Mouse (Mus musculus): ENCODE results near the gene Gm45234. TPM values are rescaled to one million over a fixed set of nuclear protein-coding genes. Genes with fewer than 3 reads are reported as not detected.

The Gm45234 gene
- polyA plus RNA-seq, 1 experiment from 2014 or later = not detected

DNA sequence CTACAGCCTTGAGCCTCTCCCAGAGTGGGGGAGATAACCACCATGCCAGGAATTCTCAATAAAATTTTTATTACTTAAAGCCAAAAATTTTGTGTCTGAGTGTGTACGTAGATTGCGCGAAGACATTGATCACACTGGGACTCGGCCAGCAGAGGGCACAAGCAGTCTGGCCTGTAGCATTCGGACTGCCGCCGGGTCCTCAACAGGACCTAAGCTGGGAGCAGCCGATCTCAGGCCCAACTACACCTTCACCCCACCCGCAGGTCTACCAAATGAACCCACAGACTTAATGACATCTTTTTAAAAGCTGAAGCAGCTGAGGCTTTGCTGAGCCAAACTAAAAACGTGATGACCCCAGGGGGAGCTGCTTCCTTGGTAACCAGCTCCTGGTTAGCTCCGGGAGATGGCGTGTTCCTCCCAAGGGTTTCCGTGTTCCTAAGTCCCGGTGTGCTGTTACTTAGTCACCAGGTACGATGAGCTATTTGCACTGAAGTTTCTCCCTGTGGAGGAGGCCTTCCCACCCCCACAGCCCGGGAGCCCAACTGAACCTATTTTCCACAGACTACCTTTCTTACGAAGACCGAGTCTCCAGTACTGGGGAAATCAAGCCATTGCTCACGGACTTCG lies 38.8 kb downstream of the Gm45234 start:
- H3K4me1 ChIP-seq = peaks cover 18% of the 10 kb centered on the region
- H3K36me3 ChIP-seq = peaks cover 44% of the 10 kb centered on the region
- H3K9me3 ChIP-seq = no peaks in the 10 kb centered on the region
- ATAC-seq (ENCODE audit: low FRiP score, low read depth) = no peak
- WGBS = 71% methylated on average over 20 of the region's 20 CpGs
- H3K4me3 ChIP-seq = no peak overlapping the region
- H3K27ac ChIP-seq = no peak overlapping the region
- H3K4me2 ChIP-seq (replicated peaks) = no peak overlapping the region
- no peak overlapping the region for H3K9ac ChIP-seq
- no peaks in the 10 kb centered on the region for H3K27me3 ChIP-seq (replicated peaks)

DNA sequence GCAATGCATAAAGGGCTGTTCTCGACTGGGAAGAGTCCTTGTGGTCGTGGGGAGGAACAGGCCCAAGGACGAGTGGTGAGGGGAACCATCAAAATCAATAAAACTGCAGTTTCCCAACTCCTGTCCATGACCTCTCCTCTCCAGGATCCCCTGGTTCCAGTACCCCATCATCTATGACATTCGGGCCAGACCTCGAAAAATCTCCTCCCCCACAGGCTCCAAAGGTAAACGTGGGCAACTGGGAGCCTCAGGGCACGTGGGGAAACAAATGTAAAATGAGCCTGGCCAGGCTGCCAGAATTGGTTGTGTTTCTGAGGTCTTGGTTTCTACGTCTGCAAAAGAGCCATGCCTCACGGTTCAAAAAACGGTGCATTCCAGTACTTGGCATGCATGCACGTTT lies 42.9 kb downstream of the Gm45234 start:
- Histone ChIP-seq H3K9me3 (no peaks in the 10 kb centered on the region), H3K4me2 (replicated peaks) (peak overlapping the region; percentile 97), H3K4me3 (peak overlapping the region; percentile 94), H3K27me3 (replicated peaks) (no peaks in the 10 kb centered on the region), H3K36me3 (peaks cover 51% of the 10 kb centered on the region), H3K4me1 (peaks cover 36% of the 10 kb centered on the region), H3K9ac (peak overlapping the region; percentile 91), H3K27ac (0 out of 2 replicates have a peak overlapping the region, but pooled peaks have one; percentile 38)
- WGBS = 22% methylated on average over 11 of the region's 11 CpGs
- no peak for ATAC-seq (ENCODE audit: low FRiP score, low read depth)

DNA sequence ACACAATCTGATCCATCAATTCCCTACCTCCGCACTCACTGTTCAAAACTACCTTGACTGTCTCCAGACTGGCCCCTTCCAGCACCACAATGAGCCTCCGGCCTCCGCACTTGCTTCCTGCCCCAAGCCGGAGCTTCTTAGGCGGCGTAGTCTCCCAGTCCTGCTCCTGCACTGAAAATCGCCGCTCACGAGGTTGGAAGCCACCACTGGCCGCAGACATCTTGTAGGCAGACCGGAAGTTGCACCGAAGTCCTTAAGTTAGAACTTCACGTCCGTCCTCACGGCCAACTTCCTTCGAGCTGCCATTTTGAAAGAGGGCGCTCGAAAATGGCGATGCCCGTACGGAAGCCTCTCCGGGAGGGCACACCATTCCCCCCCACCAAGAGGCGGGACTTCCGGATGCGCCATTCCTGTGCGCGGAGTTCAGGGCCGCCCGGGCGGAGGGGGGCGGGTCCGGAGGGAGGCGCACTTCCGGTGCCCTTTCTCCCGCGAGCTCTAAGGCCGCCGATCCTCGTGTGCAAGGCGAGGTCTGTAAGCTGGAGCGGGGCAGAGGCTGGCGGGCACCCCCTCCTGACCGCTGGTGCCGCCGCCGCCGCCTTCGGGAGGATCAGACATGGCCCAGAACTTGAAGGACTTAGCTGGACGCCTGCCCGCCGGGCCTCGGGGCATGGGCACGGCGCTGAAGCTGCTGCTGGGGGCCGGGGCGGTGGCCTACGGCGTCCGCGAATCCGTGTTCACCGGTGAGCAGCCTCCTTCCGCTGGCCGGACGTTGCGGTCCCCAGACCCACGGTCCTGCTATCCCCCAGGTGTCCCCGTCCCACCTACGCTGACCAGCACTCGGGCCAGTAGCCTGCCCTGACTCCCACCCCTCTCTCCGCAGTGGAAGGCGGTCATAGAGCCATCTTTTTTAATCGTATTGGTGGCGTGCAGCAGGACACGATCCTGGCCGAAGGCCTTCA lies 43.7 kb downstream of the Gm45234 start, which contains the start of the genes Emg1 and Phb2:
Emg1 (minus strand) TSS at position 355 of the 959 bp plus-strand sequence.
Phb2 (plus strand) TSS at position 513 of the 959 bp plus-strand sequence.
- Histone ChIP-seq H3K4me1 (peaks cover 36% of the 10 kb centered on the region), H3K9me3 (no peaks in the 10 kb centered on the region), H3K27me3 (replicated peaks) (no peaks in the 10 kb centered on the region), H3K4me2 (replicated peaks) (peak within 1 kb of the TSS; percentile 97), H3K36me3 (peaks cover 49% of the 10 kb centered on the region), H3K4me3 (peak within 1 kb of the TSS; percentile 94), H3K27ac (peak within 1 kb of the TSS; percentile 38; the same call in 1 of the 2 replicates), H3K9ac (peak within 1 kb of the TSS; percentile 91)
- WGBS = under 1% methylated on average over 76 of the region's 76 CpGs
- peak; percentile 96 for ATAC-seq (ENCODE audit: low FRiP score, low read depth)

DNA sequence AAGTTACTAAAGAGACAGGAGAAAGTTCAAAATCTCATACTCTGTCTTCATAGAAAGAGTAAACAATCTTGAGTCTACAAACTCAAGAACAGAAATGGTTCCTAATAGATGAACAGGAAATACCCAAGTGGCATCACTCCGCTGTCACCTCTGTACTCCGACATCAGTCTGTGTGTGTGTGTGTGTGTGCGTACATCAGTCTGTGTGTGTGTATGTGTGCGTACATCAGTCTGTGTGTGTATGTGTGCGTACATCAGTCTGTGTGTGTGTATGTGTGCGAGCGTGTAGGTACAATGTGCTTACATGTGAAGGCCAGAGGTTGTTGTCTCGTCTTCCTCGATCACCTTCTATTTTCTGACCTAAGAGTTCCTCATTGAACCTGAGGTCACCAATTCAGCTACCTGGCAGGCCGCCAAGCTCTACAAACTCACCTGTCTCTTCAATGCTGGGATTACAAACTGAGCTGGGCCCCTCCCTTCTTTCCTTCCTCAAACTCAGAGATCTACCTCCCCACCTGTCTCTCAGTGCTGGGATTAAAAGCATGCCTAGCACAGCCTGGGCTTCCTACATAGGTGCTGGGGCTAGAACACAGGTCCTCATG lies 47.4 kb downstream of the Gm45234 start:
- 96% methylated on average over 10 of the region's 10 CpGs for WGBS
- Histone ChIP-seq H3K9ac (no peak overlapping the region), H3K36me3 (peaks cover 37% of the 10 kb centered on the region), H3K9me3 (no peaks in the 10 kb centered on the region), H3K4me2 (replicated peaks) (no peak overlapping the region), H3K27ac (no peak overlapping the region), H3K27me3 (replicated peaks) (no peaks in the 10 kb centered on the region), H3K4me1 (peaks cover 26% of the 10 kb centered on the region), H3K4me3 (no peak overlapping the region)
- ATAC-seq (ENCODE audit: low FRiP score, low read depth) = no peak

DNA sequence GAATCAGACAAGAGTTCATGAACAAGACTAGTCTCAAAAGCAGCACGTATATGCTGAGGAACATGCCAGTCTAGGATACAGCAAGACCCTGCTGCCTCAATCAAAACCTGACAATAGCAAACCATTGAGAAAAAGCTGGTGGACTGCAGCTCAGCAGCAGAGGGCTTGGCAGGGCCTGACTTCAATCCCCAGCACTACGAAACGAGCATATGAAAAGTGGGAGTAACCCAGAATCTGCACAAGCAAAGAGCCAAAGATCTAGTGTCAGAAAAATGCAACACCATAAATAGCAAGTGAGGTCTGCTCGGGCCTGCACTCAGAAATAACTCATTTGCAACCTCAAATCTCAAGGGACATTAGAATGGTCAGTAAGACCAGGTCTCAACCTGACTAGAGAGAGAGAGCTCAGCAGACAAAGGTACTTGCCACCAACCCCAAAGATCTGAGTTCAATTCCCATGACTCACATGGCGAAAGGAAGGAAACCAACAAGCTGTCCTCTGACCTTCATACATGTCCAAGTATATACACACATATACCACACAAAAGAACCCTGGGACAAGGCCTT lies 49.7 kb downstream of the Gm45234 start:
- peaks cover 16% of the 10 kb centered on the region for H3K4me1 ChIP-seq
- no peak overlapping the region for H3K27ac ChIP-seq
- H3K9me3 ChIP-seq = no peaks in the 10 kb centered on the region
- no peaks in the 10 kb centered on the region for H3K27me3 ChIP-seq (replicated peaks)
- no peak overlapping the region for H3K4me3 ChIP-seq
- H3K9ac ChIP-seq = no peak overlapping the region
- no peak for ATAC-seq (ENCODE audit: low FRiP score, low read depth)
- H3K4me2 ChIP-seq (replicated peaks) = no peak overlapping the region
- 89% methylated on average over 5 of the region's 5 CpGs for WGBS
- H3K36me3 ChIP-seq = peaks cover 60% of the 10 kb centered on the region

DNA sequence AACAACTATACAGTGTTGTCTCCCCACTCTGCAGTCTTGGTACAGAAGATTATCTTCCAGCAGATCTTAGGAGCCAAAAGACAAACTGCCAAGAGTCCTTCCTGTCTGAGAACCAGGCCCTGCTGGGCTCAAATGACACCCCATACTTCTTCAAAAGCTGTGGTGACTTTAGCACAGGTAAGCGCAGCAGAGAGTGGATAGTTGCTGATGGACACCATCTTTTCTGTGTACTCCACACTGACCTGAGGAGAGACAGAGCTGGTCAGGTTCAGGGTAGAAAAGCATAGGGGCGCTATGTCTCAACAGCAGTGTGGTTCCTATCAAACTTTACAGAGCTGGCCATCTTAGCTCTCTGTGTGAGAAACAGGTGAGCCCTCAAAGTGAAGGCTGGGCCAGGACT lies 51.4 kb downstream of the Gm45234 start:
- Histone ChIP-seq H3K27me3 (replicated peaks) (no peaks in the 10 kb centered on the region), H3K4me3 (no peak overlapping the region), H3K36me3 (peaks cover 73% of the 10 kb centered on the region), H3K9ac (no peak overlapping the region), H3K27ac (no peak overlapping the region), H3K4me2 (replicated peaks) (no peak overlapping the region), H3K4me1 (peaks cover 2% of the 10 kb centered on the region; the same call in 1 of the 2 replicates), H3K9me3 (no peaks in the 10 kb centered on the region)
- ATAC-seq (ENCODE audit: low FRiP score, low read depth) = no peak
- WGBS = 95% methylated on average over 2 of the region's 2 CpGs

DNA sequence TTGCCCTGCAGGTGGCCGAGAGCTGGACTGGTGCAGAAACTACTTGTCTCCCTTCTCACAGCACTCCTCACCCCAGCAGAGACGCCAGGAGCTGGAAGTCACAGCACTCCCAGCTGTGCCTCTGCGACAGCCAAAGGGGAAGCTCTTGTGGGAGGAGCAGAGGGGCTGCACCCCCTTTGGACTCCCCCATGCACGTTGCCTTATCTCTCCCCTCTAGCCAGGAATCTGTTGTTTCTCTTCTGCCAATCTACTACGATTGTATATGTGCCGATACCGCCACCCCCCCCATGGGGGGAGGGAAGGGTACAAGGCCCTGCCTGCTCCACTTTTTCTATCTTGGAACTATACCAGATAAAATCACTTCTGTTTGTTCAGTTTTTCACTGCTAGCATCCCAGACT lies 52.0 kb downstream of the Gm45234 start:
- no peak overlapping the region for H3K9ac ChIP-seq
- H3K4me1 ChIP-seq = no peaks in the 10 kb centered on the region
- no peaks in the 10 kb centered on the region for H3K27me3 ChIP-seq (replicated peaks)
- H3K36me3 ChIP-seq = peaks cover 78% of the 10 kb centered on the region
- no peak overlapping the region for H3K4me2 ChIP-seq (replicated peaks)
- WGBS = 86% methylated on average over 7 of the region's 7 CpGs
- H3K9me3 ChIP-seq = no peaks in the 10 kb centered on the region
- no peak for ATAC-seq (ENCODE audit: low FRiP score, low read depth)
- no peak overlapping the region for H3K27ac ChIP-seq
- no peak overlapping the region for H3K4me3 ChIP-seq

DNA sequence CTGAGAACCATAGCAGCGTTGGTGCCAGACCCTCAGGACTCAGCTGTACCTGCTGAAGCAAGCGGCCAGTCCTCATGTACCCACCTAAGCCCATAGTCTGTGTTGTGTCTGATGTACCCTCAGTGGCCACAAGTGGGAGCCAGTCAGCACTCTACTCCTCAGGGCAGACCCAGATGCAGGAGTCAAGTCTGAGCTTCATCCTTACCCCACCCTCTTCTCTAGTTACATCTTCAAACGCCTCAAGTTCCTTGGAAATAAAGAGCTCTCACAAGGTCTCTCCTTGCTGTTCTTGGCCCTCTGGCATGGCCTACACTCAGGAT lies 53.1 kb downstream of the Gm45234 start:
- Histone ChIP-seq H3K27ac (no peak overlapping the region), H3K4me2 (replicated peaks) (no peak overlapping the region), H3K27me3 (replicated peaks) (no peaks in the 10 kb centered on the region), H3K9me3 (no peaks in the 10 kb centered on the region), H3K9ac (no peak overlapping the region), H3K4me3 (no peak overlapping the region), H3K36me3 (peaks cover 69% of the 10 kb centered on the region), H3K4me1 (0 out of 2 replicates have a peak, but pooled peaks cover 3% of the 10 kb centered on the region)
- 49% methylated on average over 3 of the region's 3 CpGs for WGBS
- peak; percentile 48 for ATAC-seq (ENCODE audit: low FRiP score, low read depth)

DNA sequence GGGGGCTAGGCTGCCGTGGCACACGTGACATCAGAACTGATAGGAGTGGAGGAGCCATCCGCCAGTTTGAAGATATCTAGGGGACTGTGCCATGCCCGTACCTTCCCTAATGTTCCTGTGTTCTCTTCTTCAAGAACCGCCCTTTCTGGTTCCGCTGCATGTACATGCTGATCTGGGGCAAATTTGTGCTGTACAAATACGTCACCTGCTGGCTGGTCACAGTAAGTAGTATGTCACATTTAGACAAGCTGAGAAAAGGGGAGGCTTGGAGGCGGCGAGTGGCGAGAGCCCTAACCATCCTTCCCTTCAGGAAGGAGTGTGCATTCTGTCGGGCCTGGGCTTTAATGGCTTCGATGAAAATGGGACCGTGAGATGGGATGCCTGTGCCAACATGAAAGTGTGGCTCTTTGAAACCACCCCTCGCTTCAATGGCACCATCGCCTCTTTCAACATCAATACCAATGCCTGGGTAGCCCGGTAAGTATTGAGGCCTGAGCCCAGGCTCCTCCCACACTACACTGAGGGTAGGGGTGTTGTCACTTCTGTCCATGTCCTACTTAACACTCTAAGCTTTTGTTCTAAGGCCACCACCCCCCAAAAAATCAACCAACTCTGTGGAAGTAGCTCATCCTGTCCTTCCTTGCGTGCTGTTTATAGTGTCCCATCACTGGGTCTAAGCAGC lies 53.6 kb downstream of the Gm45234 start:
- peak; percentile 55 for ATAC-seq (ENCODE audit: low FRiP score, low read depth)
- H3K4me3 ChIP-seq = no peak overlapping the region
- H3K4me1 ChIP-seq = 0 out of 2 replicates have a peak, but pooled peaks cover 3% of the 10 kb centered on the region
- no peak overlapping the region for H3K27ac ChIP-seq
- no peaks in the 10 kb centered on the region for H3K27me3 ChIP-seq (replicated peaks)
- H3K9ac ChIP-seq = no peak overlapping the region
- no peak overlapping the region for H3K4me2 ChIP-seq (replicated peaks)
- no peaks in the 10 kb centered on the region for H3K9me3 ChIP-seq
- H3K36me3 ChIP-seq = peaks cover 64% of the 10 kb centered on the region
- 93% methylated on average over 17 of the region's 17 CpGs for WGBS

DNA sequence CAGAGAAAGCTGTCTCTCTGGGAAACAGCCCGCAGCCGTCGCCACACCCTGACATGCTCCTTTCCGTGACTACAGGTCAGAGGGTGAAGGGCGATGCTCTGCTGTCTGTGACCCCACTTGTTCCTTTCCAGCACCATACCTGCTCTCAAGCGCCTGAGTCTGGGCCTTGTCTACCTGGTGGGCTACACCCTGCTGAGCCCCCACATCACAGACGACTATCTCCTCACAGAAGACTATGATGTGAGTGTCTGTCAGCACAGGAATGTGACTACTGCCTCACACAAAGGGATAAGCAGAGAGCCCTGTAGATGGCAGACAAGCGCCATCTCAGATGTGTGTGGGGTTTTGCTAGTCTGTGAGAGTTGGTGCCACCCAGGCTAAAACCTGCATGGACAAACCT lies 54.5 kb downstream of the Gm45234 start:
- no peak overlapping the region for H3K27ac ChIP-seq
- H3K36me3 ChIP-seq = peaks cover 64% of the 10 kb centered on the region
- no peak for ATAC-seq (ENCODE audit: low FRiP score, low read depth)
- H3K9me3 ChIP-seq = no peaks in the 10 kb centered on the region
- no peak overlapping the region for H3K4me3 ChIP-seq
- WGBS = 82% methylated on average over 8 of the region's 8 CpGs
- 0 out of 2 replicates have a peak, but pooled peaks cover 3% of the 10 kb centered on the region for H3K4me1 ChIP-seq
- H3K27me3 ChIP-seq (replicated peaks) = no peaks in the 10 kb centered on the region
- no peak overlapping the region for H3K4me2 ChIP-seq (replicated peaks)
- H3K9ac ChIP-seq = no peak overlapping the region

DNA sequence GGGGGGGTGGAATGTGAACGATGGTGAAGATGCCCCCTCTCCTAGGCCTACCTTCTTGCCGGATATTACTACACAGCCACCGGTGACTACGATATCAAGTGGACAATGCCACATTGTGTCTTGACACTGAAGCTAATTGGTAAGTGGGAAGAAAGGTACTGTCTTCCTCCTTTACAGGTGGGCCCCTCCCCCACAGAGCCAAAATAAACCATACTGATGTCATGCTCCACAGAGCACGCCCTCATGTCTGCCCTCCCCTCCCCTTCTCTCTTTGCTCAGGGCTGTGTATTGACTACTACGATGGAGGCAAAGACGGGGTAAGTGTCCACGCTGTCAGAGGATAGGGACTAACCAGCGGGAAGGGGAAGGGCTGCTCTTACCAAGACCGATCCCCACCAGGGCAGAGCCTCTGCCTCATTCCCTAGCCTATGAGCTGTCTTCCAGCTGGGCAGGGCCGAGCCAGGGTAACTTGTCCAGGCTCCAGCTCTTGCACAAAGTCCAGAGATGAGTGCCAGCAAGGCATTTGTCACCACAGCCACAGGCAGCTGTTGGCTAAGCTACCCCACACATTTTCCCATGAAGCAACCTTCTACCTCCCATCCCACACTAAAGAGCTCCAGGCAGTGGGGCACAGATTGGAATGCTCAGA lies 55.7 kb downstream of the Gm45234 start:
- Histone ChIP-seq H3K27me3 (replicated peaks) (no peaks in the 10 kb centered on the region), H3K4me2 (replicated peaks) (no peak overlapping the region), H3K27ac (no peak overlapping the region), H3K36me3 (peaks cover 58% of the 10 kb centered on the region), H3K4me1 (0 out of 2 replicates have a peak, but pooled peaks cover 3% of the 10 kb centered on the region), H3K9me3 (no peaks in the 10 kb centered on the region), H3K4me3 (no peak overlapping the region), H3K9ac (no peak overlapping the region)
- WGBS = 86% methylated on average over 11 of the region's 11 CpGs
- ATAC-seq (ENCODE audit: low FRiP score, low read depth) = no peak; the same call in 1 of the 2 replicates

Data from neural tube, embryonic 12.5 days (tissue).